Mouse (Mus musculus) frontal cortex, postnatal 25 days (tissue): ENCODE measurements around the gene Tecpr2.
"Not testable (repeated sequence)": the region's sequence is repeated elsewhere in the genome, so short reads cannot be mapped to it uniquely, and the experiment has no call there.

Source experiments
- DNase-seq, 2 experiments: peaks; one replicate each; pipeline ENCODE4 v3.0.0; 2022; ENCODE audit warnings: low spot score in 2 of 2

Gene Tecpr2

GRCm38 (mm10) chr12:110889036-110890020, at the start of gene Tecpr2, which contains the start of gene Cinp:
Gene Tecpr2 (plus strand): TSS chr12:110889264.
Gene Cinp (minus strand): TSS chr12:110889145.
- DNase-seq = peak; percentile 91 to 95

DNA sequence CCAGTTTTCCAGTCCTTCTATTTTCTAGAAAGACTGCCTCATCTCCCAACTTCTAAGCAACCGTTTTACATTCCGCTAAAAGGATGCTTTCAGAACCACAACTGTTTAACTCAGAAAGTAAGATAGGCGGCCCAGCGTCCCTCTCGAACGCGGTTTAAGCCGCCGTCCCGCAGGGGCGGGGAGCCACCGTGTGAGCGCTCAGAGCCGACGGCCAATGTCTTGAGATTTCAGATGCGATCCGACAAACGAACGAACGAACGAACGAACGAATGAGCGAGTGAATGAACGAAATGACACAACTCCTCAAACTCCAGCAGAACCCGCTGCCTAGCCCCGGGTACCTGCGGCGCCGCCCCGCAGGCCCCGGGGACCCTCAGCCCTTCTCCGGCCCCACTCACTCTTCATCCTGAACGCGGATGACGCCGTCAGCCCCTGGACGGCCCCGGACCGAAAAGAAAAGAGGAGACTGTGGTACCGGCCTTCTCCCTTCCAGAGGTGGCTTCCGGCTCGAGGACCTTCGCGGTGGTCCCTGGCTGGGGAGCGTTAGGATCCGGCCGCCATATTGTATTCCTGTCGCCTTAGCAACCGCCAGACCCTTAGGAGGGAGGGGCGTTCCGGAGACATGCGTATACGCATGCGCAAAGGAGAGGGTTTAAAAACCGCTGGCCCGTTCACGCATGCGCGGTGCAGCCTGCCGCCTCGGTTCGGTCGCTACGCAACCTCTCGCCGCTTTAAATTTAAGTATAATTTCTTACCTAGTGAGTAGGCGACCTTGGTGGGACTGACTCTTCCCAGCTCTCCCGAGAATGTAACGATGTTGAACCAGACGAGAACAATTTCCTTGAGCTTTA, 48.5 kb upstream of the Tecpr2 start, which contains the start of gene Mok:
Gene Mok, minus strand, starts transcription at position 592 of the 851 bp plus-strand sequence.
- DNase-seq = peak; percentile 93 to 96

GRCm38 (mm10) chr12:110841731-110842493, 47.2 kb upstream of the Tecpr2 start:
- DNase-seq = no peak

DNA sequence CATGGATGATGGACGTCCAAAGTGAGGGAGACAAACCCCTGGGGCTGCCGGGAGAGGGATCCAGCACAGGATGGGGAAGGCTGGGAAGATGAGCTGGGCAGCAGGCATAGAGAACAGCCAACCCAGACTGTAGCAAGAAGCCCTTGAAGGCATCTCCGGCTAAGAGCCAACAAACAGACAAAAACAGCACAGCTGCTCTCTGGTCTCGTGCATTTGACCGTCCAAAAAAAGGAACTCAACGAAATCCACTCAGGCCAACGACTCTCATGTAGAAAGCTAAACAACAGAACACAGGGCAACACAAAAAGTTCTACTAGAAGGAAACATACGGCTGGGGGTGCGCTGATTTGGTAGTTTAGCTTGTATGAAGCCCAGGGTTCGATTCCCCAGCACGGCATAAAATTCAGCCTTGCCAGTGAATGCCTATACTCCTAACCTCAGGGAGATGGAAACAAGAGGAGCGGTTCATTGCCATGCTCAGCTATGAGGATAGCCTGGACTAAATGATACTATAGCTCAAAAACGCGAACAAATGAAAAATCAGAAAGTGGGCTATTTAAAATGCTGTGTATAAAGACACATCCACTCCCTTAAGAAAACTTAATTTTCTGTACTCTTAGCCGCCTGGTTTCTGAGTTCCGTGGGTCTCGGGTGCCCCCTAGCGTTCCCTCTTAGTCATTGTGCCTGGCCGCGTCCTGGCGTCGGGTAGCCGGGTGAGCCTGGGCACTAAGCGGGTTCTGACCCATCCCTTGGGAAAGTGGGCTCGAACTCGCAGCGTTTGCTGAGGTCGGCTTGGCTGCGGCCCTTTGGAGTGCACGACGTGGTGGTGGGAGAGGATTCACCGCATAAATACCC, 45.6 kb upstream of the Tecpr2 start:
- peak; percentile 78 to 80 for DNase-seq

GRCm38 (mm10) chr12:110844227-110845130, 44.6 kb upstream of the Tecpr2 start:
- DNase-seq = no peak

DNA sequence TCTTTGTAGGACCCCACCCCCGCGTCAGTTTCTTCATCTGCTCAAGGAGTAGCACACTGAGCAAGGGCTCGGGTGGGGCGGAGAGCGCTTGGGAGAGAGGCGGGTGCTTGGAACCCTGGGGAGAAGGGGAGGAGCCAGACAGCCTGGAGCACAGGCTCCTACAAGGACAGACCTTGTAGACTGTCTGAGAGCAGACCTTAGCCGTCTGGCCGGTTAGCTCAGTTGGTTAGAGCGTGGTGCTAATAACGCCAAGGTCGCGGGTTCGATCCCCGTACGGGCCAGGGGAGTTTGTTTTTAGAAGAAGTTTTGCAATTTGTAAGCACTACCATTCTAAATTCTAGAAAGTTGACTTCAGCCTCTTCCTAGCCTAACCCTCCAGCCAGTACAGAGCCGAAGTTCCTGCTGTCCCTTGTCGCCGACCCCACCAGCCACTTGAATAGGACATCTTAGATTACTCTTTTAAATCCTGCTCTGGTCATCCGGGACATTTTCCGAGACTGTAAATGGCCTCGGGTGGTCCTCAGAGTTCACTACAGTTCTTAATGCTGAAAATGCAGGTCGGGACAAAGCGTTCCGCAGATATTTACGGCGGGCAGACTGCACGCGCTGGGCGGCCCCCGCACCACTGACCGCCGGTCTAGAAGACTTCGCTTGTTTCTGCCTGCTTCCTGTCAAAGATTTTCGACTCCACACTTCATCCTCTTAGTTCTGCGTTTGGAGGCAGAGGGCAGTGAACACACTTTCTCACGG, 43.8 kb upstream of the Tecpr2 start:
- DNase-seq = peak; percentile 81 to 82

- no peak for DNase-seq
Measured at GRCm38 (mm10) chr12:110846191-110846765, 42.8 kb upstream of the Tecpr2 start.

- DNase-seq = peak; percentile 80 to 81
Measured at GRCm38 (mm10) chr12:110850010-110850928, 38.8 kb upstream of the Tecpr2 start, which contains the start of gene Zfp839. Gene Zfp839 (plus strand): TSS chr12:110850253.

- no peak for DNase-seq
Measured at GRCm38 (mm10) chr12:110850929-110851256, 38.2 kb upstream of the Tecpr2 start.

DNA sequence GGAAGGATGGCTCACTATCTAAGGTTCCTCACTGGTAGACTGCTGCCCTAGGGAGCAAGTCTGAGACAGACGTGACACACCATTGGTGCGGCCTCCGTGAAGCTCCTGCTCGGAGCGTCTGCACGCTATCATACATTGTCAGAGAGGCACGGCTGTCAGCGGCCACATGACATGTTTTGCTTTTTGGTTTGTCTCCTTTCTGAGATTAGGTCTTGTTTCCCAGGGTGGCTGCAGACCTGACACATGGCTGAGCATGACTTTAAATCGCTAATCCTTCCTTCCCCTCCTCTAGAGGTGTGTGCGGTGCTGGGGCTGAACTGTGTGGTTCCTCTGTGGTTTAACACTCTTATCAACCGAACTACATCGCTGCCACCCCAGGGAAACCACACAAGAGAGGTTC, 37.6 kb upstream of the Tecpr2 start:
- no peak for DNase-seq

- DNase-seq = no peak
Measured at GRCm38 (mm10) chr12:110851923-110852322, 37.1 kb upstream of the Tecpr2 start.

- no peak for DNase-seq
Measured at GRCm38 (mm10) chr12:110854786-110855737, 34.0 kb upstream of the Tecpr2 start.

GRCm38 (mm10) chr12:110857196-110857595, 31.9 kb upstream of the Tecpr2 start:
- no peak for DNase-seq

GRCm38 (mm10) chr12:110858681-110859080, 30.4 kb upstream of the Tecpr2 start:
- DNase-seq = not testable (repeated sequence)

- DNase-seq = no peak
Measured at GRCm38 (mm10) chr12:110860293-110860692, 28.8 kb upstream of the Tecpr2 start.

DNA sequence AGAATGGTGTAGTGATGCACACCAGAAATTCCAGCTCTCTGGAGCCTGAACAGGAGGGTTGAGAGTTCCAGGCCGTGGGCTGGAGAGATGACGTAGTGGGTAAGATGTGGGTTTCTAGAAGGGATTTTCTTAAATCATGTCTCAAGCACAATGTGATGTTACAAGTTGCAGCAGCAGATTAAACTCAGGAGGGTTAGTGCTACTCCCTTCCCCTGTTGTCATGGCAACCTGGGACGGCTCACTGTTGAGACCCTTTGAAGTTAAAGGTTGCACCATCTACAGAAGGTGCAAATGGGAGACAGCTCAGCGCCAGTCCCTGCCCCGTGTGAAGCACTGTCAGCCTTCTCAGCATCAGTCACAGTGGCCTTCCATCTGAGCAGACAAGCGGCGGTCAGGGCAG, 27.8 kb upstream of the Tecpr2 start:
- DNase-seq = no peak
